Mouse (Mus musculus): ENCODE data around the gene Esam.

Gene Esam

GRCm38 (mm10) chr9:37530031-37530887 is 2.4 kb downstream of the Esam start:
- in situ Hi-C loops (cut with MboI; ENCODE audit: low sequenced_read_pairs), result no loop called here

- in situ Hi-C loops (cut with MboI; ENCODE audit: low sequenced_read_pairs), result no loop called here
Observed at GRCm38 (mm10) chr9:37530888-37531705, 3.2 kb downstream of the Esam start.

GRCm38 (mm10) chr9:37536851-37537250 is 9.0 kb downstream of the Esam start:
- in situ Hi-C loops (cut with MboI; ENCODE audit: low sequenced_read_pairs), result no loop called here

- in situ Hi-C loops (cut with MboI; ENCODE audit: low sequenced_read_pairs), result no loop called here
Observed at GRCm38 (mm10) chr9:37537658-37538250, 9.9 kb downstream of the Esam start.

- in situ Hi-C loops (cut with MboI; ENCODE audit: low sequenced_read_pairs), result no loop called here
Observed at GRCm38 (mm10) chr9:37539170-37540025, 11.5 kb downstream of the Esam start, which contains the start of gene Vsig2. TSS of gene Vsig2 (plus strand) at chr9:37539255.

- in situ Hi-C loops (cut with MboI; ENCODE audit: low sequenced_read_pairs), result no loop called here
Observed at GRCm38 (mm10) chr9:37540226-37540625, 12.3 kb downstream of the Esam start.

- in situ Hi-C loops (cut with MboI; ENCODE audit: low sequenced_read_pairs), result no loop called here
Observed at GRCm38 (mm10) chr9:37540701-37541575, 13.1 kb downstream of the Esam start.

- in situ Hi-C loops (cut with MboI; ENCODE audit: low sequenced_read_pairs), result no loop called here
Observed at GRCm38 (mm10) chr9:37541851-37542642, 14.2 kb downstream of the Esam start.

GRCm38 (mm10) chr9:37543869-37544440 is 16.1 kb downstream of the Esam start:
- in situ Hi-C loops (cut with MboI; ENCODE audit: low sequenced_read_pairs), result no loop called here

GRCm38 (mm10) chr9:37544447-37545165 is 16.7 kb downstream of the Esam start:
- in situ Hi-C loops (cut with MboI; ENCODE audit: low sequenced_read_pairs), result no loop called here

GRCm38 (mm10) chr9:37545166-37545610 is 17.3 kb downstream of the Esam start:
- in situ Hi-C loops (cut with MboI; ENCODE audit: low sequenced_read_pairs), result no loop called here

- in situ Hi-C loops (cut with MboI; ENCODE audit: low sequenced_read_pairs), result no loop called here
Observed at GRCm38 (mm10) chr9:37545847-37546452, 18.1 kb downstream of the Esam start.

- in situ Hi-C loops (cut with MboI; ENCODE audit: low sequenced_read_pairs), result no loop called here
Observed at GRCm38 (mm10) chr9:37546889-37547288, 19.0 kb downstream of the Esam start.

GRCm38 (mm10) chr9:37550435-37550834 is 22.6 kb downstream of the Esam start:
- in situ Hi-C loops (cut with MboI; ENCODE audit: low sequenced_read_pairs), result no loop called here

- in situ Hi-C loops (cut with MboI; ENCODE audit: low sequenced_read_pairs), result no loop called here
Observed at GRCm38 (mm10) chr9:37551751-37552531, 24.1 kb downstream of the Esam start.

GRCm38 (mm10) chr9:37552536-37553293 is 24.8 kb downstream of the Esam start, which contains the start of gene Nrgn:
TSS of gene Nrgn (minus strand) at chr9:37552904.
- in situ Hi-C loops (cut with MboI; ENCODE audit: low sequenced_read_pairs), result no loop called here
